Mouse (Mus musculus) left cerebral cortex, adult 9 months (tissue): ENCODE data around the gene Slc25a3.

Source experiments
- DNase-seq, 2 experiments: peaks; one replicate each; pipeline ENCODE4 v3.0.0; 2022; ENCODE audit warnings: low spot score in 2 of 2

Gene Slc25a3

DNA sequence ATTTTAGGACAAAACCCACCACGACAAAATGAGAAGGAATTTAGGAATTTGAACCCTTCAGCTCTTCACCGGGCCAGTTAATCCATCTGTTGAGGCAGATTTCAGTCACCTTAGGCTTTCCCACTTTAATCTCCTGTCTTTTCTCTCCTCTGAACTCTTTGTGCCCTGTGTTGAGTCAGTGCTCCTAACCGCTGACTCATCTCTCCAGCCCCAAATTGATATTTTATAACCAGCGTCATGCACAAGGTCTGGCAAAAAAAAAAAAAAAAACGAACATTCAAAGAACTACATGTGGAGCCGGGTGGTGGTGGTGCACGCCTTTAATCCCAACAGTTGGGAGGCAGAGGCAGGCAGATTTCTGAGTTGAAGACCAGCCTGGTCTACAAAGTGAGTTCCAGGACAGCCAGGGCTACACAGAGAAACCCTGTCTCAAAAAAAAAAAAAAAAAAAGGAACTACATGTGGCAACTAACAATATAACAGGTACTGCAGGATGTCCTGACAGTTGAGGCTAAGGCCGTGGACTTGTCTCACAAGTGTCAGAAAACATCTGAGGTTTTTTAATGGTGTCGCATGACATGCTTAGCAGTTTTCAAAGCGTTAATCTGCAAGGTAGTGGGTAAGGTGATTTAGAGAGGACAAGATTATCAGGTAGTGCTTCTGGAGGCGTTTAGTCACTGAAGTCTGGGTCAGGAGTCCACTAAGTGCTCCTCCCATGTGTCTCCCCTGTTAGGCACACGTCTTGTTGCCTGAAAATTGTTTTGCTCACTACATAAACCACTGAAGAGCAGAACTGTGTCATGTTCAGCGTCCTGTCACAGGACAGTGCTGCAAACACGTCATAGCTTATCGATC lies 29.4 kb downstream of the Slc25a3 start:
- no peak for DNase-seq

DNA sequence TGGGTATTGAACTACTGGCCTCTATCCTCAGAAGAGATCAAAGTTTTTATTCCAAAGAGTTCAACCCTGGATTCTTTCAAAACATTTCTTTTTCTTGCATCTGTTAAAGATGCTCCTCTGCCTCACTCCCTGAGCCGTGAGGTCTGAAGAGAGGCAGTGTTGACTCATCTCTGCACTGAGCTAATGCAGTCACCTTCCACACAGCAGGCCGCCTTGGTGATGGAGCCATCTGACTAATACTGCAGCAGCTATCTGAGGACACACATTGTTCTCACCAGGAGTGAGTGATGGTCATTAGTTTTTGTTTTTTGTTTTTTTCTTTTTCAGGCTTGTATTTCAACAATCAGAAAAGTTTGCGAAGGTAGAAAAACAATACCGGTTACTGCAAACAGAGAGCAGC lies 31.0 kb downstream of the Slc25a3 start:
- no peak for DNase-seq

DNA sequence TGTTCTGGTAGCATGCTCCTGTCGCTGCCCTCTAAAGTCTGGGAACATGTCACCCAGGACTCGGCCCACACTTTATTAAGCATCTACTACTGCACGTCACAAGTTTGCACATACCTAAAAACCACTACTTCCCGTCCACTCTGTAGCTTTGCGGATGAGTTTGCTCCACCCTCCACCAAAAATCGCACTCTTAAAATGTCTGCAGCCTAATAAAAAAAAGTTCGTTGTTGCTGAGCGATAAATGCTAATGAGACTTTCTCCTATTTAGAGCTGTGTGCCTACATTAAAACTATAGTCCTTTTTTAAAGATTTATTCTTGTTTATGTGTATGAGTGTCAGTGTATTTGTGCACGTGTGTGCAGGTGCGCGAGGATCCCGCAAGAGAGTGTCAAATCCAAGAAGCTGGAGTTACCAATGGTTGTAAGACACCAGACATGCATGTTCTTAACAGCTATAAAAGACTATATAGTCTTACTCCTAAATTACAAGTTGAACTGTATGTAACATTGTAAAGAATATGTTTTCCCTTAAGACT lies 40.4 kb downstream of the Slc25a3 start:
- no peak for DNase-seq

DNA sequence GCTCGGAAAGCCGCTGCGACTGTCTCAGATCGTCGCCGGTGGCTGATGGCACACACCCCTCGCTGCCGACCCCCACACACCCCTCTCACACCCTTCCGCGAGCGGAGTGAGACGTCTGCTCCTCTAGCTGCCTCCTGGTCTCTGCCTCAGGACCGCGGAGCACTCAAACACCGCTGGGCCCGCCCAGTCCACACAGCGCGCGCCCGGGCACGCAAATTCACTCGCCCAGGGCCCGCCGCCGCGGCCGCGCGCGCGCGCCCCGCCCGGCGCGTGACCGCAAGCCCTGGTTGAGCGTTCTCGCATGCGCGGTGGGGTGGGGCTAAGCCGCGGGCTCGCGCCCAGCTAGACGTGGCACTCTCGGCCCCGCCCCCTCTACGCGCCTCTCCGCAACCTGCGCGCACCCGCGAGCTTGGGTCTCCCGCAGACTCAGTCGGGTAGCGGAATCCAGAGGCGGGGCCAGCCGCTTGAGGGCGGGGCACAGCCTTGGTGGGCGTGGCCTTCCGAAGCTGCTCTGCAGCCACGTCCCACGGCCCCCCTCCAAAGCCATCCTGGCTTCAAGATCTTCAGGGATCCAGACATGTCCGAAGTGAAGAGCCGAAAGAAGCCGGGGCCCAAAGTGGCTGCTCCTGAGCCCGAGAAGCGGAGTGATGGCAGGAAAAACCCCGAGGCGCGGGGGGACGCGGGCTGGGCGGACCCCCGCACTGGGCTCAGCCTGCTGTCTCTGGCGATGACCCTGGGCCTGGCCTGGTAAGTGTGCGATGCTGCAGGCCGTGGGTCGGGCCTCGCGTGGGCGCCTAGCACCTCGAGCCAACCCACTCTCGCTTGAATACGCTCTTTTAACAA lies 41.1 kb downstream of the Slc25a3 start, which contains the start of the genes Apaf1 and Ikbip:
Apaf1 (minus strand) TSS at position 221 of the 843 bp plus-strand sequence.
Ikbip (plus strand) TSS at position 391 of the 843 bp plus-strand sequence.
- peak; percentile 96 to 99 for DNase-seq

DNA sequence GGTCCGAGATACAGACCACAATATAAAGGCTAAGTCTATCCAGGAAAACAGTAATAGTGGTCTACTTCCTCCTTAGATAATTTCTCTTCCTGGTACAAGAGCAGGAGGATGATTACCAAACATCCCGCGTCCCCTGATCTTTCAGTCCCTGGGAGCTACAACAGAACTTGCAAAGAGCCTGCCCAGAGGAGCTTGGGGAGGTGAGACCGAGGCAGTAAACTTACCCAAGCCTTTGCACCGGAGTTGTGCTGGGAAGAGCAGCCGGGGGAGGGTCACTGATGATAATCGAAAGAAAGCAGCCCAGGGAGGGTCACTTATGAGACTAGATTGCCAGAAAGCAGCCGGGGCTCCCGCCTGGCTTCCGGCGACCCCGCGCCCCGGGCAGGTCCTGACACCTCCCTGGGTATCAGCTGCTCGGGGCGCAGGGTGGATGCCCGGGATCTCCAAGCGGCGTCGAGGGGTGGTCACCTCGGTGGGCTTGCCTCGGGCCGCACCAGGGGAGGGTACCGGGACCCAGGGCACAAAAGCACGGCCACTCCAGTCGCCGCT lies 41.8 kb downstream of the Slc25a3 start:
- no peak for DNase-seq

DNA sequence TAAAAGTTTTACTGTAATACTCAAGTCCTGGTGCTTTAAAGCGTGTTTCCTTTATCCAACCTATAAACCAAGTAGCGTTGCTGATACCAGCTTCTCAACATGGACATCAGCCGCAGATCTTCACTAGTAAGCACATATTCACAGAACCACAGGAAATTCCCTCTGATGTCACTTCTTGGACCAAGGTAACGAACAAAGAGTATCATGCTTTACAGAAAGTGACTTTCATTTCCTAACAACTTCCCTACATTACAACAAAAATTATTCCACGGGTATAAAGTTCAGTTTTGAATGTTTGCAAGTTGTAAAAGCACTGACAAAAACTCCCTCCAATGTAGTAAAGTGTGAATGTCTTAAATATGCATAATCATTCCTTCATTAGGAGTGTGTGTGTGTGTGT lies 43.3 kb downstream of the Slc25a3 start:
- DNase-seq = no peak

DNA sequence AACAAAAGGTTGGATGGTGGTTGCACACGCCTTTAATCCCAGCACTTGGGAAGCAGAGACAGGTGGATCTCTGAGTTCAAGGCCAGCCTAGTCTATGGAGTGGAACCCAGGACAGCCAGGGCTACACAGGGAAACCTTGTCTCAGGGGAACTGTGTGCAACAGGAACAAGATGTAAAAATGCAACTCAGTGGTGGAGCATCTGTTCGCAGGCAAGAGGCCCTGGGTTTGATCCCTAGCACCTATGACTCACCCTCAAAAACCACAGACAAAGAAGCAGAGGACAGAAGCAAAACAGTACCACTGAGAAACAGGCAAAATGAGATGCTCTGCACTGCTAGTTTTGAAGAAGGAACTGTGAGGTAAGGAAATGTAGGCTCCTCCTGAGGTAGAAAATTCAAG lies 47.2 kb downstream of the Slc25a3 start:
- no peak for DNase-seq

DNA sequence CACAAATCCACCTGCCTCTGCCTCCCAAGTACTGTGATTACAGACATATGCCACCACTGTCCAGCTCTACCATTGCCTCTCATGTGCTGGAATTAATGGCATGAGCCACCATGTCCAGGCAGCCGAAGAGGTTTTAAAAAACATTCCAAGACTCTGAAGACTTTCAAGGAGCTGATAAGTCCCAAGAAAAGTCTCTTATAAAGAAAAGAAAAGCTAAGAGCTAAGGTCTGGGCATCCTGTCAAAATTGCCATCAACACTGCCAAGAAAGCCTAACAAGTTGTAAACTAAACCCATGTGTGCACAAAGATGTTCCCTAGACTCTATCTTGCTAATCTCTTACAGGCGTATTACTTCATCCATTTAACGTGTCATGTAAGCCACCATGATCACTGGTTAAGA lies 50.5 kb downstream of the Slc25a3 start:
- no peak for DNase-seq

DNA sequence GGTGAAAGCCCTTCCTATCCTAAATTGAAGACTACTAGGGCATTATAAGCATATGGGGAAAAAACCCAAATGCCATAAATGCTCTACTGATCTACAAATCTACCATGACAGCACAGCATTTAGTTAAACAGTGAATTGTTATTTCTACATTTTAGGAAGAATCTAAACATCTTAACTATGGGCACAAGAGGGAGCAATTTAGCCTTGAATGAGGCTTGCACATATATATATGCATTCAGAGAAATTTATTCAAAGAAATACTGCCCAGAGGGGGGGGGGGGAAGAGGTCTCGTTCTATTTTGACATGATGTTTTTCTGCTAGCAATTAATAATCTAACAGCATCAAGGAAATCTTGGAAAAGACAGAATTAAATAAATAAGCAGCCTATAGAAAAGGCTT lies 52.1 kb downstream of the Slc25a3 start:
- DNase-seq = no peak
